Mouse (Mus musculus): ENCODE results near the gene Ms4a15. TPM values are rescaled to one million over a fixed set of nuclear protein-coding genes. Genes with fewer than 3 reads are reported as not detected.

The Ms4a15 gene
- total RNA-seq, 1 experiment from 2014 or later: not detected

Other genes starting within 250 kb of the Ms4a15 start
- gene Cd6, start 163.2 kb downstream of the Ms4a15 start, total RNA-seq (2017): 0.46 and 0.87 TPM in 2 replicates
- gene Slc15a3, start 153.5 kb downstream of the Ms4a15 start, total RNA-seq (2017): 0.39 TPM in 1 of 2 replicates, not detected in the other
- 0.19 and 0.46 TPM in 2 replicates for gene Tmem132a, start 123.3 kb downstream of the Ms4a15 start, total RNA-seq (2017)
- 16.2 and 24.7 TPM in 2 replicates for gene Tmem109, start 111.2 kb downstream of the Ms4a15 start, total RNA-seq (2017)
- 121 and 140 TPM in 2 replicates for gene Prpf19, start 98.0 kb downstream of the Ms4a15 start, total RNA-seq (2017)
- not detected in 2 replicates for gene Zp1, start 72.6 kb downstream of the Ms4a15 start, total RNA-seq (2017)
- 0.23 TPM in 1 of 2 replicates, not detected in the other for gene Ptgdr2, start 56.1 kb downstream of the Ms4a15 start, total RNA-seq (2017)
- gene Ccdc86, start 44.0 kb downstream of the Ms4a15 start, total RNA-seq (2017): 13.9 and 21.4 TPM in 2 replicates
- gene Ms4a10, start 18.6 kb downstream of the Ms4a15 start, total RNA-seq (2017): not detected in 2 replicates
- not detected in 2 replicates for gene Ms4a18, start 24.8 kb upstream of the Ms4a15 start, total RNA-seq (2017)
- not detected in 2 replicates for gene Ms4a8a, start 87.9 kb upstream of the Ms4a15 start, total RNA-seq (2017)
- gene 1700017D01Rik, start 137.6 kb upstream of the Ms4a15 start, total RNA-seq (2017): not detected in 2 replicates
- gene 1700025F22Rik, start 172.1 kb upstream of the Ms4a15 start, total RNA-seq (2017): not detected in 2 replicates
- not detected in 2 replicates for gene Ms4a13, start 203.5 kb upstream of the Ms4a15 start, total RNA-seq (2017)
- gene Ms4a12, start 239.2 kb upstream of the Ms4a15 start, total RNA-seq (2017): not detected in 2 replicates

Data from common myeloid progenitor, adult 5-6 weeks (primary cell).